Mouse (Mus musculus): ENCODE measurements around the gene 5830411N06Rik.

DNA sequence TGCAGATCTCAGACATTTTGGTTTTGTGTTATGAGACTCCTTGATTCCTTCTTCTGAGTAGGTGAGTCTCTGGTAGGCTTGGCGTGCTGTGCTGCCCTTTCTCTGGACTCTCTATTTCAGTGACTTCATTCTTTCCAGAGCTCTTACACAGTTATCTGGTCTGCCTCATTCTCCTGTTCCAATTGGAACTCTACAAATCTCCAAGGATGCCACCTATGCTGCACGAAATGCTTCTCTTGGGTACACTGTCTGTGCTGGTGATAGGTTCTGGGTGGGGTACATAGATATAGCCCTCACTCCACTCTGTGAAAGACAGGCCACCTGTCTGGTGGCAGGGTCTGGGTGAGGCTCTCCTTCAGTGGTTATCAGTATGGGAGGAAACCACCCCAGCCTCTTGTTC is 29.1 kb upstream of the 5830411N06Rik start, which contains the start of gene Cd163l1:
- TF ChIP-seq CTCF (IDR thresholded peaks at IDR 0.05; ENCODE audit: low read depth, low read length): no peak
- TF ChIP-seq GATA1 (IDR thresholded peaks at IDR 0.05; ENCODE audit: borderline replicate concordance, low read length): no peak
- no peak for TF ChIP-seq TAL1 (conservative IDR thresholded peaks at IDR 0.05; ENCODE audit: low read depth, low read length)
- TF ChIP-seq POLR2AphosphoS5 (IDR thresholded peaks at IDR 0.05; ENCODE audit: insufficient replicate concordance, low read depth, low read length): no peak
- no peak for TF ChIP-seq GATA2 (IDR thresholded peaks at IDR 0.05; ENCODE audit: borderline replicate concordance, low read depth, low read length)
